Mouse (Mus musculus) hindbrain, embryonic 16.5 days (tissue): ENCODE data around the gene Ripk3. TPM values are rescaled to one million over a fixed set of nuclear protein-coding genes. Genes with fewer than 3 reads are reported as not detected.

Source experiments
- ATAC-seq: fragments of 200-750 bp; cut with Nextera tagmentation; 2 replicates; pipeline ENCODE4 v1.8.0; 2017; ENCODE audit warnings: moderate TSS enrichment, moderate library complexity
- H3K27ac ChIP-seq: fragments of 300-500 bp; sonication (generic); 2 replicates; pipeline ENCODE4 v1.5.1; 2014; ENCODE audit warnings: low read depth, mild to moderate bottlenecking, control low read depth, low read length, moderate library complexity
- H3K27me3 ChIP-seq: fragments of 300-500 bp; sonication (generic); replicated peaks from 2 replicates; pipeline ENCODE4 v1.6.1; 2014; ENCODE audit warnings: low read length; ENCODE audit not compliant: control insufficient read depth, insufficient read depth
- H3K36me3 ChIP-seq: fragments of 300-500 bp; sonication (generic); 2 replicates; pipeline ENCODE4 v1.6.1; 2014; ENCODE audit warnings: mild to moderate bottlenecking, low read length, moderate library complexity, mixed read lengths; ENCODE audit not compliant: control insufficient read depth, insufficient read depth
- H3K4me1 ChIP-seq: fragments of 300-500 bp; sonication (generic); 2 replicates; pipeline ENCODE4 v1.6.1; 2014; ENCODE audit warnings: low read depth, low read length; ENCODE audit not compliant: control insufficient read depth, insufficient read depth
- H3K4me2 ChIP-seq: fragments of 300-500 bp; sonication (generic); 2 replicates; pipeline ENCODE4 v1.6.1; 2014; ENCODE audit warnings: mild to moderate bottlenecking, low read length, control low read depth, moderate library complexity
- H3K4me3 ChIP-seq: fragments of 300-500 bp; sonication (generic); 2 replicates; pipeline ENCODE4 v1.5.1; 2014; ENCODE audit warnings: mild to moderate bottlenecking, low read length, control low read depth, moderate library complexity
- H3K9ac ChIP-seq: fragments of 300-500 bp; sonication (generic); 2 replicates; pipeline ENCODE4 v1.6.1; 2014; ENCODE audit warnings: low read depth, mild to moderate bottlenecking, control low read depth, low read length, moderate library complexity
- H3K9me3 ChIP-seq: fragments of 300-500 bp; sonication (generic); 2 replicates; pipeline ENCODE4 v1.6.1; 2014; ENCODE audit warnings: mild to moderate bottlenecking, low read length, moderate library complexity; ENCODE audit not compliant: control insufficient read depth
- WGBS: fragments of 180-500 bp; shearing (Covaris S2); extraction: QIAGEN DNeasy Blood & Tissue Kit; methylation state at CpG from one replicate; pipeline ENCODE4 v1.1.7; 2014; 5-methylcytosine and 5-hydroxymethylcytosine counted together
- polyA plus RNA-seq: library from polyadenylated mRNA; unstranded; fragments of >200 nt; fragmentation: Nextera tagmentation; extraction: Ambion mirVana; gene quantifications from 2 replicates; pipeline ENCODE4 v1.2.1, GENCODE M21; 2015

The Ripk3 gene
- polyA plus RNA-seq, 1 experiment from 2014 or later: 3.6 TPM

DNA sequence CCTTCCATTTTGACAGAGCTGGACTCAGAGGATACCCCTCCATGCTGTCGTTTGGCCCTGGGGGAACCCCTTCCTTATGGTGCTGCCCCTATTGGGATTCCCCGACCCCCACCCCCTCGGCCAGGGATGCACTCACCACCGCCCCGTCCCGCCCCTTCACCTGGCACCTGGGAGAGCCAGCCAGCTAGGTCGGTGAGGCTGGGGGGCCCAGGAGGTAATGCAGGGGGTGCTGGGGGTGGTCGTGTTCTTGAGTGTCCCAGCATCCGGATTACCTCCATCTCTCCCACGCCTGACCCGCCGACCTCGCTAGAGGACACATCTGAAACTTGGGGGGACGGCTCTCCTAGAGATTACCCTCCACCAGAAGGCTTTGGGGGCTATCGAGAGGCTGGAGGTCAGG lies 37.5 kb upstream of the Ripk3 start:
- peaks cover 7% of the 10 kb centered on the region; the same call in 1 of the 2 replicates for H3K27me3 ChIP-seq
- no peak for ATAC-seq
- peak overlapping the region; percentile 54 for H3K9ac ChIP-seq
- no peaks in the 10 kb centered on the region for H3K9me3 ChIP-seq
- H3K4me3 ChIP-seq: peak overlapping the region; percentile 63
- H3K36me3 ChIP-seq: no peaks in the 10 kb centered on the region
- 5% methylated on average over 15 of the region's 15 CpGs for WGBS
- H3K27ac ChIP-seq: no peak overlapping the region
- peak overlapping the region; percentile 85 for H3K4me2 ChIP-seq
- H3K4me1 ChIP-seq: peaks cover 31% of the 10 kb centered on the region

DNA sequence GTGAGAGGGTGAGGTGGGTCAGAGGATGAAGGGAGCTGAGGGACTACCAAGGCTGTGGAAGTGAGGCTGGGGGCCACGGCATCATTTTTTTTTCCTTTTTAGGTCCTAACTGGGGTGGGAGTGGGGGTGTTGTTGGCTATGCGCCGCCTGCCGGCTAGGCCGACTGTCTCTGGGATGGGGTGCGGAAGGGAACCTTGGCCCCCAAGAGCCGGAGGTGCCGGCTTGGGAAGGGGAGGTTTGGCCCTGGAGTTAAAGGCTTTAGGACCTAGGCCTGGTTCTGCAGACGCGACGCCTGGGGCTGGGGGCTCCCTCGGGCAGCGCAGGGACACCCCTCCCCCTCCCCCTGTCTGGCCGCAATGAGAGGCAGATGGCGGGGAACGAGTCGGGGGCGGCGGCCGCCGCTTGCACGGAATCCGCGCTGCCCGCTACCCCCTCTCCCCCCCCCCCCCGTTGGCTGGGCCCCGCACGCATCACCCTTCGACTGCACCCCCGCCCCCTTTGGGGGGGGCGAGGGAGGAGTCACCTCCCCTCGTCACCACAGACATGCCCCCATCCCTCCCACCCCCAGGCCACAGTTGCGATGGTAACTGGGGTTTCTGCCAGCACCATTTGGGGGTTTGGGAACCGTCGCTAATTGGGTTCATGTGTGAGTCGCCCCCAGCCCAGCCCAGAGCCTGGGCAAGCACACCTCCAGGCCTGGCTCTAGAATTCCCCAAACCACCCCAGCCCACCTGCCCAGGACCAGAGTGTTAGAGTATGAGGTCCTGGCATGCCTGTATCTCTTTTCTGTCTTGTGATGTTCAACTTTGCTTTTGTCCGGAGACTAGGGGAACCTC lies 36.8 kb upstream of the Ripk3 start:
- Histone ChIP-seq H3K4me3 (peak overlapping the region; percentile 63), H3K36me3 (no peaks in the 10 kb centered on the region), H3K9me3 (no peaks in the 10 kb centered on the region), H3K27ac (peak overlapping the region; percentile 73), H3K4me1 (peaks cover 31% of the 10 kb centered on the region), H3K4me2 (peak overlapping the region; percentile 85), H3K9ac (peak overlapping the region; percentile 54), H3K27me3 (peaks cover 7% of the 10 kb centered on the region; the same call in 1 of the 2 replicates)
- 0% methylated on average over 24 of the region's 37 CpGs for WGBS
- ATAC-seq: peak; percentile 21; the same call in 1 of the 2 replicates

DNA sequence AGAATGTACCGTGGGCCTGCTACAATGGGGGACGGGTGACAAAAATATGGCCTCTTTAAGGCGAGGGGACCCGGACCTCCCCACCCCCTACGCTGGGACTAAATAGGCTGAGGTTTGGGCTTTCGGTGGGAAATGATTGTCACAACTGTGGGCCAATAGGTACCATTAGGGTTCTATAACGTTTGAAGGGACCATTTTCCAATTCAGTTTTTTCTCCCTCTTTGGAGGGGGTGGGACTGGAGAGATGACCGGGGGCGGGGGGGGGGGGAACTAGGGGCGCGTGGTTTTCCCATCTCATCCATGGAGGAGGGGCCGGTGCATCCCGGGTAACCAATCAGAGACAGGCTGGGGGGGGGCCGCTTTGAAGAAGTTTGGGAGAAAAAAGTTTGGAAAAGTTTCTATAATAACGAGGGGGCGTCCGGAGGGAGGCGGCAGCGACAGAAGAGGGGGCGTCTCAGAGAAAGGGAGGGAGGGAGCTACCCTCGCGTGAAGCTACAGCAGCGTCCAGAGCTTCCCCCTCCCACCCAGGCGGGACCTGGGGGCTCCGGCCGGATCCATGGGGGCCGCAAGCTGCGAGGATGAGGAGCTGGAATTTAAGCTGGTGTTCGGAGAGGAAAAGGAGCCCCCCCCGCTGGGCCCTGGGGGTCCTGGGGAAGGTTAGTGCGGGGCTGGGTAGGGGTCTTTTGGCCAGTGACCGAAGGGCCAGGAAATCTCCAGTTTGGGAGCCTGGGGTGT lies 36.0 kb upstream of the Ripk3 start:
- Histone ChIP-seq H3K4me1 (peaks cover 31% of the 10 kb centered on the region), H3K36me3 (no peaks in the 10 kb centered on the region)

DNA sequence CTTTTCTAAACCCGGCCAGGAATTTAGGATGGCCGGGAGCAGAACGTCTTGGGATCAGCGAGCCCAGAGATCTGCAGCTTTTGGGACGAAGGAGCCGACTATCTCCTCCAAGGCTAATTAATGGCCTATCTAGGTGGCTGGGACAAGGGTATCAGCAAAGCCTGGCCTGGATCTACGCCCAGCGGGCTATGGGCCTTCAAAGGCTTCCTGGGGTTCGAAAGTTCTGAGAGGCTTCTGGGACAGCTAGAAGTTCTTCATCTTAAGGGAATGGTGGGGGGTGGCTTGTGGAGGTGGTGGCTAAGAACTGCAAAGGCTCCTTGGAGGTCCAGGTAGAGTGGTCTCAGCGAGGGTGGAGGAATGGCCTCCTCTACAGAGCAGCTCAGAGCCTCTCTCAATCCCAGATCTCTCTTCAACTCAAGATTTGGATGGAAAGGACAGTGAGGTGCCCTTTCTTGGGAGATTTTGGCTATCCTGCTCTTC lies 35.4 kb upstream of the Ripk3 start:
- no peak for ATAC-seq
- Histone ChIP-seq H3K9me3 (no peaks in the 10 kb centered on the region), H3K9ac (peak overlapping the region; percentile 74), H3K4me1 (peaks cover 31% of the 10 kb centered on the region), H3K36me3 (no peaks in the 10 kb centered on the region), H3K4me2 (peak overlapping the region; percentile 85), H3K27ac (peak overlapping the region; percentile 67), H3K27me3 (peaks cover 7% of the 10 kb centered on the region; the same call in 1 of the 2 replicates), H3K4me3 (peak overlapping the region; percentile 63)
- WGBS: 4% methylated on average over 10 of the region's 10 CpGs

More for the DNA sequence above, 36.0 kb upstream of the Ripk3 start:
- ATAC-seq: no peak
- H3K27ac ChIP-seq: peak overlapping the region; percentile 73
- no peaks in the 10 kb centered on the region for H3K9me3 ChIP-seq
- H3K9ac ChIP-seq: peak overlapping the region; percentile 54
- H3K4me2 ChIP-seq: peak overlapping the region; percentile 85
- H3K4me3 ChIP-seq: peak overlapping the region; percentile 63
- peaks cover 7% of the 10 kb centered on the region; the same call in 1 of the 2 replicates for H3K27me3 ChIP-seq
- 2% methylated on average over 29 of the region's 32 CpGs for WGBS

DNA sequence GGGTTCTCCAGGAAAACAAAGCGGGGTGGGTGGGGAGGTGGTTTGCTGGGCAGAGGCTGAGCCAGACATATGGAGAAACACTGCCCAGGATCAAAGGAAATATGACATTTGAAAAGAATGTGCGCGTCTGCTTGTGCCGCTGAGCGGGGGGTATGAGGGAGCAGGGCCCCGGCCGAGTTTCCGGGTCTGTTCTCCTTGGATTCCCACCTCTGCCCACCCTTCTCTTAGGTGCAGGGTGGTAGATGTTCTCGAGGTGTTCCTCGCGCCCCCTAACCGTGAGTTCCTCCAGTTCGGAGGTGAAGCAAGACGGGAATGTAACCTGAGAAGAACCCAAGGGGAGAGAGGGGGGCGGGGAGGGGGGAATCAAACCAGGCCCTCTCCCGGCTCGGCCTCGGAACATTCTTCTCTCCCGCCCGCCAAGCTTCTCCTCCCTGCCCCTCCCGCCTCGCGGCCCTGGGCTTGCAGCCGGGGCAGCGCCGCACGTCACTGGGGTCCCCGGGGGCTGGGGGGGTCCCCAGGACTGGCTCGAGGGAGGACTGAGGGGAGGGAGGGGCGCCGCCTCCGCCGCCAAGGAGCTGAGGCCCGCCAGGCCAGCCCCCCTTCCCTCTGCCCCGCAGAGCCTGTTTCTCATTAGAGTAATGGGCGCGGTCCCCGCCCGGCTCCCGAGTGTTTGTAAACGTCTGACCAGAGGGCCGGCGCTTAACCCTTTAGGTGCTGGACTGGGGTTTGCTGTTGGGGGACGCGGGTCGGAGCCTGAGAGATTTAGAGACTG lies 34.5 kb upstream of the Ripk3 start, which contains the start of gene Nfatc4:
Gene Nfatc4, plus strand, starts transcription at position 154 of the 772 bp plus-strand sequence.
- peak within 1 kb of the TSS; percentile 74 for H3K9ac ChIP-seq
- peaks cover 7% of the 10 kb centered on the region; the same call in 1 of the 2 replicates for H3K27me3 ChIP-seq
- H3K9me3 ChIP-seq: no peaks in the 10 kb centered on the region
- H3K27ac ChIP-seq: peak within 1 kb of the TSS; percentile 79
- WGBS: under 1% methylated on average over 41 of the region's 46 CpGs
- peak within 1 kb of the TSS; percentile 85 for H3K4me2 ChIP-seq
- no peaks in the 10 kb centered on the region for H3K36me3 ChIP-seq
- H3K4me1 ChIP-seq: peaks cover 31% of the 10 kb centered on the region
- H3K4me3 ChIP-seq: peak within 1 kb of the TSS; percentile 63
- ATAC-seq: peak; percentile 82

DNA sequence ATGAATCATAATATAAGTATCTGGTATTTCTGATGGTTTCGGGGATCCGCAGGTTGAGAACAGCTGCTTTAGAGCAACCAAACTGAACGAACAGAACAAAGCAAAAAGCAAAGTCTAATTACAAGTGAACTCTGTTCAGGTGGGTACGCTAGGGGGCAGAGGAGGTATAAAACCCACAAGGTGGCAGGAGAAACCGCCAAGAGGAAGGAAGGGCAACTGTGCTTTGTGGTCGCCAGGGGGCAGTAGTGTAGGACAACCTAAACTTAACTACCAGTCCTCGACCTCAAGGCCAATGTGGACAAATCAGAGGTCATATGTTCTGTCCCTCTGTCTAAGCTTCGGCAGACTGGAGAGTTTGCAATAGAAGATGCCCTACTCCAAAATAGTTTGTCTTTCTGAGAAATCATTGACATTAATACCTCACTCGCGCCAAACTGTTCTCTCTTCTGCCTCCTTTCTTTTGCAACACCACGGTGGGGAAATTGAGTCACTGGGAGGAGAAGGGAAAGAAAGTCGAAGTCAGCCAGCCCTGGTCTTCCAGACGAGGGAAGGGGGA lies 33.8 kb upstream of the Ripk3 start:
- Histone ChIP-seq H3K9me3 (no peaks in the 10 kb centered on the region), H3K4me3 (peak overlapping the region; percentile 63), H3K9ac (peak overlapping the region; percentile 74), H3K36me3 (no peaks in the 10 kb centered on the region), H3K4me2 (peak overlapping the region; percentile 85), H3K27me3 (peaks cover 7% of the 10 kb centered on the region; the same call in 1 of the 2 replicates), H3K27ac (peak overlapping the region; percentile 79), H3K4me1 (peaks cover 31% of the 10 kb centered on the region)
- WGBS: 4% methylated on average over 13 of the region's 13 CpGs
- 0 out of 2 replicates have a peak, but pooled peaks have one; percentile 10 for ATAC-seq

DNA sequence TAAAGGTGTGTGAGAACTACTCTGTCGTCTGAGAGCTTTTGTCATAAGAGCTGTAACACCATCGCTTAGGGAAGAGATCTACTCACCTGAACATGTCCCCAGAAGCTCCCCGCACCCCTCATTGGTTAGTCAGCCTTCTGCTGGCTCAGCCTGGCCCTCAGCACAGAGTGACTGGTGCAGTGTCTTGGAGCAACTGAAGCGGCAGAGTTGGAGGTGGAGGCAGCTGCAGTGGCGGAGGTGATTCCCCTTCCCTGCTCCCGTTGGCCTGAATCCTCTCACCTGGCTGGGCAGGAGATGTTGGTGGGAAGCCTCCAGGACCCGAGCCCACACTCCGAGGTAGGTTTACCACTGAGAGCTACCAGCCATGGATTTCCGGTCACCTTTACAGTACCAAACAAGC lies 31.9 kb upstream of the Ripk3 start:
- peaks cover 19% of the 10 kb centered on the region for H3K4me1 ChIP-seq
- no peak overlapping the region for H3K9ac ChIP-seq
- no peak for ATAC-seq
- no peaks in the 10 kb centered on the region for H3K27me3 ChIP-seq
- no peaks in the 10 kb centered on the region for H3K9me3 ChIP-seq
- H3K27ac ChIP-seq: no peak overlapping the region
- no peak overlapping the region for H3K4me3 ChIP-seq
- WGBS: 84% methylated on average over 9 of the region's 9 CpGs
- no peak overlapping the region for H3K4me2 ChIP-seq
- H3K36me3 ChIP-seq: no peaks in the 10 kb centered on the region

DNA sequence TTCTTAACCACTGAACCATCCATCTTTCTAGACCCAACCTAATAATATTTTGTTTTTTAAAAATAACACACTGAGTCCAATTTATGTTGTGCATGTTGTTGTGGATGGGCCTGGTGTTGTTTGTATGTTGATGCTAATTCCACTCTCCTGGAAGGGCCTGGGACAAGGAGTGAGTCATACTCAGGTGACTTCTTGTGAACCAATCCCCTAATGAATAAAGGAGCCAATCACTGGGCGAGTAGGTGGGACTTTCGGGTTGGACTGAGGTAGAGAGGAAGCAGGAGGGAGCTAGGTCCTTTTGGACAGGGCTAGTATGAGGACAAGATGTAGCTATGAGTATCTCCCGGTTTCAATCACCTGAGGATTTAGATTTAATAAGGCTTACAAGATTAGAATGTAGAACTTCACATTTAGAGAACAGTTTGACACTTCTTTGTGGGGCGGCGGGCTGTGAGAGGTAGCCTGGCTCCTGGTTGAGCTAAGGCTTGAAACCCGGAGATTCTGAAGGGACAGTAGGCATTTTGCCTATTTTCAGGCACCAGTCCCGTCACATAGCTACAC lies 31.3 kb upstream of the Ripk3 start:
- 77% methylated on average over 7 of the region's 7 CpGs for WGBS
- no peaks in the 10 kb centered on the region for H3K9me3 ChIP-seq
- no peaks in the 10 kb centered on the region for H3K36me3 ChIP-seq
- H3K27me3 ChIP-seq: no peaks in the 10 kb centered on the region
- no peak for ATAC-seq
- H3K27ac ChIP-seq: no peak overlapping the region
- H3K9ac ChIP-seq: no peak overlapping the region
- peaks cover 15% of the 10 kb centered on the region for H3K4me1 ChIP-seq
- no peak overlapping the region for H3K4me3 ChIP-seq
- H3K4me2 ChIP-seq: no peak overlapping the region
